Mouse (Mus musculus): Measurements from ENCODE around the gene Msl3l2.

Msl3l2 gene

GRCm38 (mm10) chr10:56106333-56106995 is at the start of gene Msl3l2:
Gene Msl3l2, plus strand, starts transcription at chr10:56106917.
- peak; percentile 82 to 92 for DNase-seq (ENCODE audit: low spot score in 2 of 2)

GRCm38 (mm10) chr10:56058979-56059422 is 47.7 kb upstream of the Msl3l2 start:
- DNase-seq (ENCODE audit: low spot score in 2 of 2): no peak

- DNase-seq (ENCODE audit: low spot score in 2 of 2): no peak
These were observed 45.4 kb upstream of the Msl3l2 start for GRCm38 (mm10) chr10:56061238-56061830.

GRCm38 (mm10) chr10:56062746-56063145 is 44.0 kb upstream of the Msl3l2 start:
- DNase-seq (ENCODE audit: low spot score in 2 of 2): peak in 1 of 2 experiments; percentile 52

- no peak for DNase-seq (ENCODE audit: low spot score in 2 of 2)
These were observed 17.0 kb upstream of the Msl3l2 start for GRCm38 (mm10) chr10:56089714-56090113.

- DNase-seq (ENCODE audit: low spot score in 2 of 2): no peak
These were observed 12.1 kb upstream of the Msl3l2 start for GRCm38 (mm10) chr10:56094586-56094985.

GRCm38 (mm10) chr10:56096757-56097156 is 10.0 kb upstream of the Msl3l2 start:
- no peak for DNase-seq (ENCODE audit: low spot score in 2 of 2)

GRCm38 (mm10) chr10:56099126-56099525 is 7.6 kb upstream of the Msl3l2 start:
- no peak for DNase-seq (ENCODE audit: low spot score in 2 of 2)

- no peak for DNase-seq (ENCODE audit: low spot score in 2 of 2)
These were observed 6.9 kb upstream of the Msl3l2 start for GRCm38 (mm10) chr10:56099641-56100310.

GRCm38 (mm10) chr10:56106996-56107334 is 248 bp downstream of the Msl3l2 start:
- no peak for DNase-seq (ENCODE audit: low spot score in 2 of 2)

- peak; percentile 59 to 69 for DNase-seq (ENCODE audit: low spot score in 2 of 2)
These were observed 8.4 kb downstream of the Msl3l2 start for GRCm38 (mm10) chr10:56114951-56115635.

GRCm38 (mm10) chr10:56115636-56116180 is 9.0 kb downstream of the Msl3l2 start:
- DNase-seq (ENCODE audit: low spot score in 2 of 2): peak; percentile 29 to 34

- DNase-seq (ENCODE audit: low spot score in 2 of 2): no peak
These were observed 20.3 kb downstream of the Msl3l2 start for GRCm38 (mm10) chr10:56126972-56127371.

- DNase-seq (ENCODE audit: low spot score in 2 of 2): no peak
These were observed 22.9 kb downstream of the Msl3l2 start for GRCm38 (mm10) chr10:56129642-56130041.

GRCm38 (mm10) chr10:56137191-56137590 is 30.5 kb downstream of the Msl3l2 start:
- no peak for DNase-seq (ENCODE audit: low spot score in 2 of 2)

GRCm38 (mm10) chr10:56148920-56149319 is 42.2 kb downstream of the Msl3l2 start:
- DNase-seq (ENCODE audit: low spot score in 2 of 2): no peak

GRCm38 (mm10) chr10:56156956-56157355 is 50.2 kb downstream of the Msl3l2 start:
- no peak for DNase-seq (ENCODE audit: low spot score in 2 of 2)

- DNase-seq (ENCODE audit: low spot score in 2 of 2): no peak
These were observed 51.5 kb downstream of the Msl3l2 start for GRCm38 (mm10) chr10:56158207-56158606.

- no peak for DNase-seq (ENCODE audit: low spot score in 2 of 2)
These were observed 52.0 kb downstream of the Msl3l2 start for GRCm38 (mm10) chr10:56158748-56159147.

GRCm38 (mm10) chr10:56164411-56164810 is 57.7 kb downstream of the Msl3l2 start:
- no peak for DNase-seq (ENCODE audit: low spot score in 2 of 2)

- DNase-seq (ENCODE audit: low spot score in 2 of 2): peak; percentile 39 to 67
These were observed 59.0 kb downstream of the Msl3l2 start for GRCm38 (mm10) chr10:56165758-56166157.
